Mouse (Mus musculus): ENCODE data around the gene Shf. TPM values are rescaled to one million over a fixed set of nuclear protein-coding genes. Genes with fewer than 3 reads are reported as not detected.
A peak's percentile ranks its signal among the peaks of the same experiment; 100 is the strongest.

Gene Shf
- polyA plus RNA-seq, 1 experiment = 6.0 TPM

GRCm38 (mm10) chr2:122361868-122362621 is 6.9 kb downstream of the Shf start:
- Histone ChIP-seq H3K27ac (ENCODE audit: insufficient read depth, low read length) (no peak overlapping the region), H3K36me3 (ENCODE audit: control insufficient read depth, insufficient read depth, low read length, poor library complexity, severe bottlenecking) (no peaks in the 10 kb centered on the region), H3K9me3 (replicated peaks; ENCODE audit: control insufficient read depth, insufficient read depth, low read length, poor library complexity, severe bottlenecking) (no peaks in the 10 kb centered on the region), H3K27me3 (ENCODE audit: control insufficient read depth, insufficient read depth, low read length, poor library complexity, severe bottlenecking) (no peaks in the 10 kb centered on the region), H3K9ac (ENCODE audit: low read depth, poor library complexity, severe bottlenecking) (no peak overlapping the region), H3K4me1 (ENCODE audit: control insufficient read depth, insufficient read depth, low read length) (peaks cover 4% of the 10 kb centered on the region), H3K4me3 (ENCODE audit: low read depth, low read length) (no peak overlapping the region)
- no peak for TF ChIP-seq POLR2A (IDR thresholded peaks at IDR 0.05; ENCODE audit: insufficient read depth, low read length)
- peak; percentile 89 for TF ChIP-seq EP300 (IDR thresholded peaks at IDR 0.05; ENCODE audit: insufficient read depth, low read depth, low read length)

- 0 out of 2 replicates have a peak overlapping the region, but pooled peaks have one; percentile 18 for H3K27ac ChIP-seq (ENCODE audit: insufficient read depth, low read length)
- H3K4me3 ChIP-seq (ENCODE audit: low read depth, low read length) = no peak overlapping the region
- no peaks in the 10 kb centered on the region for H3K27me3 ChIP-seq (ENCODE audit: control insufficient read depth, insufficient read depth, low read length, poor library complexity, severe bottlenecking)
- H3K4me1 ChIP-seq (ENCODE audit: control insufficient read depth, insufficient read depth, low read length) = peaks cover 4% of the 10 kb centered on the region
- TF ChIP-seq EP300 (IDR thresholded peaks at IDR 0.05; ENCODE audit: insufficient read depth, low read depth, low read length) = no peak
- TF ChIP-seq POLR2A (IDR thresholded peaks at IDR 0.05; ENCODE audit: insufficient read depth, low read length) = no peak
- TF ChIP-seq CTCF (IDR thresholded peaks at IDR 0.05; ENCODE audit: low read depth, low read length) = no peak
- no peak overlapping the region for H3K9ac ChIP-seq (ENCODE audit: low read depth, poor library complexity, severe bottlenecking)
- no peaks in the 10 kb centered on the region for H3K9me3 ChIP-seq (replicated peaks; ENCODE audit: control insufficient read depth, insufficient read depth, low read length, poor library complexity, severe bottlenecking)
- no peaks in the 10 kb centered on the region for H3K36me3 ChIP-seq (ENCODE audit: control insufficient read depth, insufficient read depth, low read length, poor library complexity, severe bottlenecking)
Observed at GRCm38 (mm10) chr2:122361181-122361580, 7.8 kb downstream of the Shf start.

GRCm38 (mm10) chr2:122360310-122360709 is 8.7 kb downstream of the Shf start:
- H3K9me3 ChIP-seq (replicated peaks; ENCODE audit: control insufficient read depth, insufficient read depth, low read length, poor library complexity, severe bottlenecking) = no peaks in the 10 kb centered on the region
- H3K27ac ChIP-seq (ENCODE audit: insufficient read depth, low read length) = no peak overlapping the region
- H3K9ac ChIP-seq (ENCODE audit: low read depth, poor library complexity, severe bottlenecking) = no peak overlapping the region
- H3K4me3 ChIP-seq (ENCODE audit: low read depth, low read length) = no peak overlapping the region
- H3K36me3 ChIP-seq (ENCODE audit: control insufficient read depth, insufficient read depth, low read length, poor library complexity, severe bottlenecking) = no peaks in the 10 kb centered on the region
- H3K4me1 ChIP-seq (ENCODE audit: control insufficient read depth, insufficient read depth, low read length) = peaks cover 8% of the 10 kb centered on the region
- no peaks in the 10 kb centered on the region for H3K27me3 ChIP-seq (ENCODE audit: control insufficient read depth, insufficient read depth, low read length, poor library complexity, severe bottlenecking)
- TF ChIP-seq EP300 (IDR thresholded peaks at IDR 0.05; ENCODE audit: insufficient read depth, low read depth, low read length) = no peak
- no peak for TF ChIP-seq CTCF (IDR thresholded peaks at IDR 0.05; ENCODE audit: low read depth, low read length)
- no peak for TF ChIP-seq POLR2A (IDR thresholded peaks at IDR 0.05; ENCODE audit: insufficient read depth, low read length)

- Histone ChIP-seq H3K27me3 (ENCODE audit: control insufficient read depth, insufficient read depth, low read length, poor library complexity, severe bottlenecking) (no peaks in the 10 kb centered on the region), H3K27ac (ENCODE audit: insufficient read depth, low read length) (no peak overlapping the region), H3K4me3 (ENCODE audit: low read depth, low read length) (no peak overlapping the region), H3K9me3 (replicated peaks; ENCODE audit: control insufficient read depth, insufficient read depth, low read length, poor library complexity, severe bottlenecking) (no peaks in the 10 kb centered on the region), H3K36me3 (ENCODE audit: control insufficient read depth, insufficient read depth, low read length, poor library complexity, severe bottlenecking) (no peaks in the 10 kb centered on the region), H3K9ac (ENCODE audit: low read depth, poor library complexity, severe bottlenecking) (no peak overlapping the region), H3K4me1 (ENCODE audit: control insufficient read depth, insufficient read depth, low read length) (peaks cover 21% of the 10 kb centered on the region)
- TF ChIP-seq POLR2A (IDR thresholded peaks at IDR 0.05; ENCODE audit: insufficient read depth, low read length) = no peak
- TF ChIP-seq CTCF (IDR thresholded peaks at IDR 0.05; ENCODE audit: low read depth, low read length) = no peak
- no peak for TF ChIP-seq EP300 (IDR thresholded peaks at IDR 0.05; ENCODE audit: insufficient read depth, low read depth, low read length)
Observed at GRCm38 (mm10) chr2:122356187-122356586, 12.8 kb downstream of the Shf start.

GRCm38 (mm10) chr2:122355389-122355788 is 13.6 kb downstream of the Shf start:
- Histone ChIP-seq H3K4me1 (ENCODE audit: control insufficient read depth, insufficient read depth, low read length) (peaks cover 19% of the 10 kb centered on the region), H3K4me3 (ENCODE audit: low read depth, low read length) (no peak overlapping the region), H3K27ac (ENCODE audit: insufficient read depth, low read length) (no peak overlapping the region), H3K36me3 (ENCODE audit: control insufficient read depth, insufficient read depth, low read length, poor library complexity, severe bottlenecking) (no peaks in the 10 kb centered on the region), H3K27me3 (ENCODE audit: control insufficient read depth, insufficient read depth, low read length, poor library complexity, severe bottlenecking) (no peaks in the 10 kb centered on the region), H3K9ac (ENCODE audit: low read depth, poor library complexity, severe bottlenecking) (no peak overlapping the region), H3K9me3 (replicated peaks; ENCODE audit: control insufficient read depth, insufficient read depth, low read length, poor library complexity, severe bottlenecking) (no peaks in the 10 kb centered on the region)
- TF ChIP-seq EP300 (IDR thresholded peaks at IDR 0.05; ENCODE audit: insufficient read depth, low read depth, low read length) (no peak), CTCF (IDR thresholded peaks at IDR 0.05; ENCODE audit: low read depth, low read length) (no peak), POLR2A (IDR thresholded peaks at IDR 0.05; ENCODE audit: insufficient read depth, low read length) (no peak)

- H3K36me3 ChIP-seq (ENCODE audit: control insufficient read depth, insufficient read depth, low read length, poor library complexity, severe bottlenecking) = no peaks in the 10 kb centered on the region
- no peak overlapping the region for H3K4me3 ChIP-seq (ENCODE audit: low read depth, low read length)
- H3K27ac ChIP-seq (ENCODE audit: insufficient read depth, low read length) = no peak overlapping the region
- H3K9me3 ChIP-seq (replicated peaks; ENCODE audit: control insufficient read depth, insufficient read depth, low read length, poor library complexity, severe bottlenecking) = no peaks in the 10 kb centered on the region
- TF ChIP-seq EP300 (IDR thresholded peaks at IDR 0.05; ENCODE audit: insufficient read depth, low read depth, low read length) = no peak
- peaks cover 17% of the 10 kb centered on the region for H3K4me1 ChIP-seq (ENCODE audit: control insufficient read depth, insufficient read depth, low read length)
- H3K9ac ChIP-seq (ENCODE audit: low read depth, poor library complexity, severe bottlenecking) = no peak overlapping the region
- H3K27me3 ChIP-seq (ENCODE audit: control insufficient read depth, insufficient read depth, low read length, poor library complexity, severe bottlenecking) = no peaks in the 10 kb centered on the region
Observed at GRCm38 (mm10) chr2:122354191-122354929, 14.6 kb downstream of the Shf start.
